Mouse (Mus musculus) embryo, embryonic 10 days (tissue): ENCODE data around the gene Sgk1.

ENCODE experiments used
- DNase-seq: peaks from one replicate; pipeline ENCODE4 v3.0.0-alpha.2; 2015; ENCODE audit warnings: low spot score

Gene Sgk1

GRCm38 (mm10) chr10:22000491-22001306, 118.7 kb downstream of the Sgk1 start:
- no peak for DNase-seq

GRCm38 (mm10) chr10:22001621-22002020, 119.6 kb downstream of the Sgk1 start:
- DNase-seq, result no peak

- no peak for DNase-seq
Measured at GRCm38 (mm10) chr10:22004763-22005162, 122.8 kb downstream of the Sgk1 start.

GRCm38 (mm10) chr10:22007160-22007801, 125.3 kb downstream of the Sgk1 start:
- DNase-seq, result no peak

GRCm38 (mm10) chr10:22007802-22008172, 125.8 kb downstream of the Sgk1 start:
- DNase-seq, result peak; percentile 74

- DNase-seq, result peak; percentile 92
Measured at GRCm38 (mm10) chr10:22010088-22010818, 128.3 kb downstream of the Sgk1 start.

- no peak for DNase-seq
Measured at GRCm38 (mm10) chr10:22017469-22018159, 135.6 kb downstream of the Sgk1 start.

- DNase-seq, result no peak
Measured at GRCm38 (mm10) chr10:22018618-22019017, 136.6 kb downstream of the Sgk1 start.

- DNase-seq, result no peak
Measured at GRCm38 (mm10) chr10:22034303-22034702, 152.3 kb downstream of the Sgk1 start.

GRCm38 (mm10) chr10:22036256-22036655, 154.3 kb downstream of the Sgk1 start:
- peak; percentile 53 for DNase-seq
